Mouse (Mus musculus) limb, embryonic 10.5 days (tissue): Measurements from ENCODE around the gene Sgf29. TPM values are rescaled to one million over a fixed set of nuclear protein-coding genes. Genes with fewer than 3 reads are reported as not detected.
A peak's percentile ranks its signal among the peaks of the same experiment; 100 is the strongest.

Source experiments
- DNase-seq: peaks from one replicate; pipeline ENCODE4 v3.0.0-alpha.2; 2017; ENCODE audit warnings: low spot score
- H3K27ac ChIP-seq: fragments of 300-500 bp; sonication (generic); 2 replicates; pipeline ENCODE4 v1.5.1; 2016; ENCODE audit warnings: mild to moderate bottlenecking
- H3K27me3 ChIP-seq: fragments of 300-500 bp; sonication (generic); 2 replicates; pipeline ENCODE4 v1.6.1; 2016; ENCODE audit warnings: low read depth, mild to moderate bottlenecking; ENCODE audit not compliant: poor library complexity, severe bottlenecking
- H3K36me3 ChIP-seq: fragments of 300-500 bp; sonication (generic); 2 replicates; pipeline ENCODE4 v1.6.1; 2016; ENCODE audit warnings: mild to moderate bottlenecking, moderate library complexity
- H3K4me1 ChIP-seq: fragments of 300-500 bp; sonication (generic); 2 replicates; pipeline ENCODE4 v1.6.1; 2016
- H3K4me3 ChIP-seq: fragments of 300-500 bp; sonication (generic); 2 replicates; pipeline ENCODE4 v1.5.1; 2016; ENCODE audit warnings: mild to moderate bottlenecking, moderate library complexity
- H3K9me3 ChIP-seq: fragments of 300-500 bp; sonication (generic); replicated peaks from 2 replicates; pipeline ENCODE4 v1.6.1; 2016; ENCODE audit warnings: mild to moderate bottlenecking
- WGBS: fragments of 180-500 bp; shearing (Covaris S2); methylation state at CpG from one replicate; pipeline ENCODE4 v1.1.7; 2016; 5-methylcytosine and 5-hydroxymethylcytosine counted together
- polyA plus RNA-seq: library from polyadenylated mRNA; unstranded; fragments of >200 nt; fragmentation: Nextera tagmentation; extraction: Ambion mirVana; gene quantifications from 2 replicates; pipeline ENCODE4 v1.2.1, GENCODE M21; 2016

Sgf29 gene
- polyA plus RNA-seq, 1 experiment from 2014 or later: 69.0 TPM

- Histone ChIP-seq H3K27me3 (peaks cover 52% of the 10 kb centered on the region), H3K36me3 (peaks cover 16% of the 10 kb centered on the region), H3K9me3 (no peaks in the 10 kb centered on the region), H3K4me1 (peaks cover 40% of the 10 kb centered on the region), H3K27ac (peak overlapping the region; percentile 78), H3K4me3 (peak overlapping the region; percentile 77)
- 3% methylated on average over 39 of the region's 39 CpGs for WGBS
- peak; percentile 77 for DNase-seq
These were observed 55.2 kb downstream of the Sgf29 start for GRCm38 (mm10) chr7:126704121-126704980.

- no peak within 1 kb of the TSS for H3K4me3 ChIP-seq
- WGBS: 92% methylated on average over 19 of the region's 19 CpGs
- no peak within 1 kb of the TSS for H3K27ac ChIP-seq
- H3K4me1 ChIP-seq: peaks cover 21% of the 10 kb centered on the region
- H3K27me3 ChIP-seq: peaks cover 40% of the 10 kb centered on the region
- no peaks in the 10 kb centered on the region for H3K9me3 ChIP-seq
- no peaks in the 10 kb centered on the region for H3K36me3 ChIP-seq
- DNase-seq: no peak
These were observed 58.5 kb downstream of the Sgf29 start, which contains the start of gene Coro1a for GRCm38 (mm10) chr7:126707442-126708174. TSS of gene Coro1a (minus strand) at chr7:126707787.

- H3K36me3 ChIP-seq: no peaks in the 10 kb centered on the region
- DNase-seq: no peak
- WGBS: 90% methylated on average over 10 of the region's 10 CpGs
- H3K4me3 ChIP-seq: no peak overlapping the region
- H3K27me3 ChIP-seq: peaks cover 35% of the 10 kb centered on the region
- H3K4me1 ChIP-seq: peaks cover 19% of the 10 kb centered on the region
- H3K27ac ChIP-seq: no peak overlapping the region
- no peaks in the 10 kb centered on the region for H3K9me3 ChIP-seq
These were observed 59.3 kb downstream of the Sgf29 start for GRCm38 (mm10) chr7:126708175-126708952.

GRCm38 (mm10) chr7:126710266-126710665 lies 61.2 kb downstream of the Sgf29 start:
- Histone ChIP-seq H3K27me3 (peaks cover 16% of the 10 kb centered on the region), H3K4me3 (no peak overlapping the region), H3K4me1 (peaks cover under 1% of the 10 kb centered on the region; the same call in 1 of the 2 replicates), H3K9me3 (no peaks in the 10 kb centered on the region), H3K27ac (no peak overlapping the region), H3K36me3 (no peaks in the 10 kb centered on the region)
- WGBS: 72% methylated on average over 4 of the region's 4 CpGs
- DNase-seq: no peak

- 0 out of 2 replicates have a peak, but pooled peaks cover 2% of the 10 kb centered on the region for H3K27me3 ChIP-seq
- H3K4me1 ChIP-seq: no peaks in the 10 kb centered on the region
- 76% methylated on average over 3 of the region's 3 CpGs for WGBS
- H3K9me3 ChIP-seq: no peaks in the 10 kb centered on the region
- DNase-seq: no peak
- no peak overlapping the region for H3K27ac ChIP-seq
- H3K36me3 ChIP-seq: no peaks in the 10 kb centered on the region
- no peak overlapping the region for H3K4me3 ChIP-seq
These were observed 62.8 kb downstream of the Sgf29 start for GRCm38 (mm10) chr7:126711910-126712309.

GRCm38 (mm10) chr7:126715679-126716078 lies 66.6 kb downstream of the Sgf29 start:
- Histone ChIP-seq H3K4me3 (no peak overlapping the region), H3K36me3 (no peaks in the 10 kb centered on the region), H3K4me1 (no peaks in the 10 kb centered on the region), H3K9me3 (no peaks in the 10 kb centered on the region), H3K27ac (no peak overlapping the region), H3K27me3 (0 out of 2 replicates have a peak, but pooled peaks cover 2% of the 10 kb centered on the region)
- WGBS: 88% methylated on average over 4 of the region's 4 CpGs
- no peak for DNase-seq

- H3K27me3 ChIP-seq: 0 out of 2 replicates have a peak, but pooled peaks cover 2% of the 10 kb centered on the region
- no peak overlapping the region for H3K27ac ChIP-seq
- no peak overlapping the region for H3K4me3 ChIP-seq
- no peaks in the 10 kb centered on the region for H3K36me3 ChIP-seq
- no peak for DNase-seq
- H3K9me3 ChIP-seq: no peaks in the 10 kb centered on the region
- 93% methylated on average over 3 of the region's 3 CpGs for WGBS
- H3K4me1 ChIP-seq: no peaks in the 10 kb centered on the region
These were observed 68.5 kb downstream of the Sgf29 start for GRCm38 (mm10) chr7:126717566-126717965.

- H3K4me1 ChIP-seq: no peaks in the 10 kb centered on the region
- no peaks in the 10 kb centered on the region for H3K27me3 ChIP-seq
- no peak overlapping the region for H3K4me3 ChIP-seq
- no peak for DNase-seq
- H3K36me3 ChIP-seq: no peaks in the 10 kb centered on the region
- WGBS: 94% methylated on average over 5 of the region's 5 CpGs
- H3K9me3 ChIP-seq: no peaks in the 10 kb centered on the region
- H3K27ac ChIP-seq: no peak overlapping the region
These were observed 69.8 kb downstream of the Sgf29 start for GRCm38 (mm10) chr7:126718787-126719337.

GRCm38 (mm10) chr7:126721635-126722034 lies 72.5 kb downstream of the Sgf29 start:
- no peak for DNase-seq
- no peaks in the 10 kb centered on the region for H3K4me1 ChIP-seq
- H3K27ac ChIP-seq: no peak overlapping the region
- H3K27me3 ChIP-seq: no peaks in the 10 kb centered on the region
- no peaks in the 10 kb centered on the region for H3K9me3 ChIP-seq
- no peak overlapping the region for H3K4me3 ChIP-seq
- H3K36me3 ChIP-seq: no peaks in the 10 kb centered on the region
- WGBS: 92% methylated on average over 13 of the region's 13 CpGs

Other genes starting within 250 kb of the Sgf29 start
- not detected in 2 replicates for gene Cd19, start 234.4 kb upstream of the Sgf29 start, polyA plus RNA-seq
- 30.3 and 36.9 TPM in 2 replicates for gene Rabep2, start 220.6 kb upstream of the Sgf29 start, polyA plus RNA-seq
- 0.59 and 5.3 TPM in 2 replicates for gene Atp2a1, start 186.2 kb upstream of the Sgf29 start, polyA plus RNA-seq
- gene Sh2b1, start 173.9 kb upstream of the Sgf29 start, polyA plus RNA-seq: 55.1 and 62.5 TPM in 2 replicates
- 182 and 207 TPM in 2 replicates for gene Tufm, start 161.9 kb upstream of the Sgf29 start, polyA plus RNA-seq
- gene Atxn2l, start 145.9 kb upstream of the Sgf29 start, polyA plus RNA-seq: 60.6 and 62.5 TPM in 2 replicates
- 230 and 241 TPM in 2 replicates for gene Eif3c, start 82.9 kb upstream of the Sgf29 start, polyA plus RNA-seq
- 0.29 and 0.51 TPM in 2 replicates for gene Apobr, start 64.4 kb upstream of the Sgf29 start, polyA plus RNA-seq
- 27.0 and 27.8 TPM in 2 replicates for gene Cln3, start 63.5 kb upstream of the Sgf29 start, polyA plus RNA-seq
- gene Il27, start 54.4 kb upstream of the Sgf29 start, polyA plus RNA-seq: not detected in 2 replicates
- gene Nupr1, start 18.4 kb upstream of the Sgf29 start, polyA plus RNA-seq: 0.45 and 0.78 TPM in 2 replicates
- 0.11 and 0.49 TPM in 2 replicates for gene Sult1a1, start 27.1 kb downstream of the Sgf29 start, polyA plus RNA-seq
- gene Bola2, start 46.1 kb downstream of the Sgf29 start, polyA plus RNA-seq: 177 and 237 TPM in 2 replicates
- gene Slx1b, start 46.5 kb downstream of the Sgf29 start, polyA plus RNA-seq: 12.6 and 14.8 TPM in 2 replicates
- 28.9 and 37.8 TPM in 2 replicates for gene Coro1a, start 58.5 kb downstream of the Sgf29 start, polyA plus RNA-seq
- 47.3 and 55.9 TPM in 2 replicates for gene Mapk3, start 110.3 kb downstream of the Sgf29 start, polyA plus RNA-seq
- gene Gdpd3, start 117.0 kb downstream of the Sgf29 start, polyA plus RNA-seq: 0.83 and 1.5 TPM in 2 replicates
- gene Ypel3, start 127.6 kb downstream of the Sgf29 start, polyA plus RNA-seq: 51.7 and 84.9 TPM in 2 replicates
- gene Tbx6, start 132.2 kb downstream of the Sgf29 start, polyA plus RNA-seq: 0.23 and 0.53 TPM in 2 replicates
- 450 and 462 TPM in 2 replicates for gene Ppp4c, start 143.2 kb downstream of the Sgf29 start, polyA plus RNA-seq
- 0.20 and 0.21 TPM in 2 replicates for gene Fam57b, start 148.4 kb downstream of the Sgf29 start, polyA plus RNA-seq
- not detected in 2 replicates for gene 4930451I11Rik, start 182.3 kb downstream of the Sgf29 start, polyA plus RNA-seq
- 1.0 and 1.9 TPM in 2 replicates for gene Doc2a, start 198.1 kb downstream of the Sgf29 start, polyA plus RNA-seq
- gene Hirip3, start 212.7 kb downstream of the Sgf29 start, polyA plus RNA-seq: 51.9 and 57.2 TPM in 2 replicates
- 117 and 131 TPM in 2 replicates for gene Ino80e, start 213.1 kb downstream of the Sgf29 start, polyA plus RNA-seq
- 48.5 and 56.4 TPM in 2 replicates for gene Taok2, start 235.4 kb downstream of the Sgf29 start, polyA plus RNA-seq